Mouse (Mus musculus) limb, embryonic 13.5 days (tissue): ENCODE measurements around the gene Gm49510. TPM values are rescaled to one million over a fixed set of nuclear protein-coding genes. Genes with fewer than 3 reads are reported as not detected.
A peak's percentile ranks its signal among the peaks of the same experiment; 100 is the strongest.

Source experiments
- ATAC-seq: fragments of 200-750 bp; cut with Nextera tagmentation; 2 replicates; pipeline ENCODE4 v1.8.0; 2017; ENCODE audit warnings: low read depth, moderate number of reproducible peaks, moderate TSS enrichment; ENCODE audit not compliant: low FRiP score
- H3K27ac ChIP-seq: fragments of 300-500 bp; sonication (generic); 2 replicates; pipeline ENCODE4 v1.5.1; 2015; ENCODE audit warnings: inconsistent platforms, mild to moderate bottlenecking, moderate library complexity
- H3K27me3 ChIP-seq: fragments of 300-500 bp; sonication (generic); 2 replicates; pipeline ENCODE4 v1.6.1; 2015; ENCODE audit warnings: mild to moderate bottlenecking, inconsistent platforms
- H3K36me3 ChIP-seq: fragments of 300-500 bp; sonication (generic); 2 replicates; pipeline ENCODE4 v1.6.1; 2015; ENCODE audit warnings: inconsistent platforms, mild to moderate bottlenecking, moderate library complexity
- H3K4me1 ChIP-seq: fragments of 300-500 bp; sonication (generic); 2 replicates; pipeline ENCODE4 v1.6.1; 2015; ENCODE audit warnings: inconsistent platforms
- H3K4me2 ChIP-seq: fragments of 300-500 bp; sonication (generic); replicated peaks from 2 replicates; pipeline ENCODE4 v1.6.1; 2015; ENCODE audit warnings: inconsistent platforms, mild to moderate bottlenecking, moderate library complexity
- H3K4me3 ChIP-seq: fragments of 300-500 bp; sonication (generic); 2 replicates; pipeline ENCODE4 v1.5.1; 2015; ENCODE audit warnings: moderate library complexity, mild to moderate bottlenecking, inconsistent platforms
- H3K9ac ChIP-seq: fragments of 300-500 bp; sonication (generic); 2 replicates; pipeline ENCODE4 v1.6.1; 2015; ENCODE audit warnings: mild to moderate bottlenecking, inconsistent platforms
- H3K9me3 ChIP-seq: fragments of 300-500 bp; sonication (generic); 2 replicates; pipeline ENCODE4 v1.6.1; 2016; ENCODE audit warnings: inconsistent platforms
- WGBS: fragments of 180-500 bp; shearing (Covaris S2); methylation state at CpG from one replicate; pipeline ENCODE4 v1.1.7; 2015; 5-methylcytosine and 5-hydroxymethylcytosine counted together
- polyA plus RNA-seq: library from polyadenylated mRNA; unstranded; fragments of >200 nt; fragmentation: Nextera tagmentation; extraction: Ambion mirVana; gene quantifications from 2 replicates; pipeline ENCODE4 v1.2.1, GENCODE M21; 2015

Gm49510 gene
- polyA plus RNA-seq, 1 experiment from 2014 or later = 0.71 TPM

DNA sequence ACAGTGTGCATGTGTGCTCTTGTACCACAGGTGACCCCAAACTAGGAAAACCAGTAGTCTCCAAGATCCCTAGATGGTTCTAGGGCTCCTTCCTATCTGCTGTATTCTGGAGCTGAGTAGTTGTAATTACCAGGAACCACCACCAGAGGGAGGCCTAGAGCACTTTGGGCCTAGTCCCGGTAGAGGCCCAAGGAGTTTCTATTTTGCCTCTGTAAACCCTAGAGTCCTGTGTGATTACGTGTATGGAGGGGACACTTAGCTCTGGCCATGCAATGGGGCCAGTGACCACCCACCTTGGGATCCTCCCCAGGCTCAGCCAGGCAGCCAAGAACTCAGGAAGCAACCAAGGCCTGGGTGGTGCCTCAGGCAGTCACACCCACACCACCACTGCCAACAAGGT is 3.8 kb downstream of the Gm49510 start:
- Histone ChIP-seq H3K9ac (no peak overlapping the region; the same call in 1 of the 2 replicates), H3K4me2 (peak overlapping the region; percentile 21; the same call in 1 of the 2 replicates), H3K4me3 (no peak overlapping the region; the same call in 1 of the 2 replicates), H3K4me1 (peaks cover 32% of the 10 kb centered on the region), H3K27ac (no peak overlapping the region), H3K36me3 (peaks cover 60% of the 10 kb centered on the region), H3K9me3 (no peaks in the 10 kb centered on the region), H3K27me3 (no peaks in the 10 kb centered on the region)
- no peak for ATAC-seq
- WGBS = 7% methylated on average over 2 of the region's 2 CpGs

DNA sequence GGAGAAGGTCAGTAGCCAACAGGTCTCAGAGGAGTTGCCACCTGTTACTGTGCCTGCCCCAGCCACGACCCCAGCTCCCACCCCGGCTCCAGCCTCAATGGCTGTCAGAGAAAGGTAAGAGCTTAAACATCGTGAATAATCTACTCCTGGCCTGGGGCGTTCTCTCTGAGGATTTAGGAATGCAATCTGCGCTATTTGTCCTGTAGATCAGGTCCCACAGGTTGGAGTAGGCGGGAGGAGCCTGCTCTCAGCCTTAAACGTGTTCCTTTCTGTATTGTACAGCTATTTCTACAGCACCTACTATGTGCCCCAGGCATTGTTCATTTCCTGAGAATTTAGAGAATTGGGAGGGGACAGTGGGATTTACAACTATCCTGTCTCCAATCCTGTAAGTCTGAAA is 8.9 kb downstream of the Gm49510 start:
- Histone ChIP-seq H3K9me3 (no peaks in the 10 kb centered on the region), H3K27me3 (no peaks in the 10 kb centered on the region), H3K36me3 (peaks cover 90% of the 10 kb centered on the region), H3K4me3 (no peak overlapping the region), H3K4me1 (peaks cover 5% of the 10 kb centered on the region; the same call in 1 of the 2 replicates), H3K27ac (no peak overlapping the region), H3K4me2 (no peak overlapping the region), H3K9ac (no peak overlapping the region)
- 75% methylated on average over 7 of the region's 7 CpGs for WGBS
- ATAC-seq = no peak

DNA sequence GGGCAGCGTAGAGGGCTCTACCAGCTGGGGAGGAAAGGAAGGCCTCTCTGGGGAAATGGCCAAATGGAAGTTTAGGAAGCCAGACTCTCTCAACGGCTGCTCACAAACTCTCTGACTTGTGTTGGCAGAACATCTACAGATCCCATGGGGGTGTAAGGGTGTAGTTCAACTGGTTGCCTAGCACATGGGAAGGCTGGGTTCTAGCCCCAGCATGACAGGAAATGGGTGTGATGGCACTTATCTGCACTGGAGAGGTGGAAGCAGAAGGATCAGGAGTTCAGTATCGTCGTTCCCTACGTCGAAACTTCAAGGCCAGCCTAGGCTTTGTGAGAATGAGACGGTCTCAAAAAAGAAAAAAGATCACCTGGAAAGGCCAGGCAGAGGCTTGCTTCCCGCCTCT is 9.5 kb downstream of the Gm49510 start:
- Histone ChIP-seq H3K4me1 (peaks cover 5% of the 10 kb centered on the region; the same call in 1 of the 2 replicates), H3K4me2 (no peak overlapping the region), H3K36me3 (peaks cover 84% of the 10 kb centered on the region), H3K27me3 (no peaks in the 10 kb centered on the region), H3K9ac (peak overlapping the region; percentile 31; the same call in 1 of the 2 replicates), H3K9me3 (no peaks in the 10 kb centered on the region), H3K27ac (no peak overlapping the region), H3K4me3 (no peak overlapping the region)
- 89% methylated on average over 8 of the region's 8 CpGs for WGBS
- no peak for ATAC-seq

DNA sequence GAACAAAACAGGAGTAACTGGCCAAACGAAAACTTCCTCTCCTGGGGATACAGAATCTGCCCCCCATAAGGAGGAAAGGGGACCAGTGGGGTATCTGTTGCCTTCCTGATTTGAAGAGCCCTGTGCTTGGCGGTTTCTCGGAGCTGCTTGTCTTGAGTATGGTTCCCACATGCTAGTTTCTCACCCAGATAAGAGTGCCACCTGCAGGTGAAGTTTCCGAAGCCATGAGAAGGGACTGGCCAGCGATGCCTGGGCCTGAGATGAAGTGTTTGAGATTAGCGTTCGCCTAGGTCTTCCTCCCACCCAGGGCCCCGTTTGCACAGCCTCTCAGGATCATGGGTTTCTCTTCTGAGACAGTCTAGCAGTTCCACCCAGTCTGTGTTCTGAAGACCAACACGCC is 12.6 kb downstream of the Gm49510 start:
- H3K4me2 ChIP-seq = no peak overlapping the region
- H3K36me3 ChIP-seq = peaks cover 59% of the 10 kb centered on the region
- no peak overlapping the region for H3K4me3 ChIP-seq
- ATAC-seq = no peak
- WGBS = 37% methylated on average over 9 of the region's 9 CpGs
- H3K4me1 ChIP-seq = peaks cover 28% of the 10 kb centered on the region
- H3K27ac ChIP-seq = no peak overlapping the region
- no peaks in the 10 kb centered on the region for H3K27me3 ChIP-seq
- H3K9me3 ChIP-seq = no peaks in the 10 kb centered on the region
- H3K9ac ChIP-seq = peak overlapping the region; percentile 48; the same call in 1 of the 2 replicates

DNA sequence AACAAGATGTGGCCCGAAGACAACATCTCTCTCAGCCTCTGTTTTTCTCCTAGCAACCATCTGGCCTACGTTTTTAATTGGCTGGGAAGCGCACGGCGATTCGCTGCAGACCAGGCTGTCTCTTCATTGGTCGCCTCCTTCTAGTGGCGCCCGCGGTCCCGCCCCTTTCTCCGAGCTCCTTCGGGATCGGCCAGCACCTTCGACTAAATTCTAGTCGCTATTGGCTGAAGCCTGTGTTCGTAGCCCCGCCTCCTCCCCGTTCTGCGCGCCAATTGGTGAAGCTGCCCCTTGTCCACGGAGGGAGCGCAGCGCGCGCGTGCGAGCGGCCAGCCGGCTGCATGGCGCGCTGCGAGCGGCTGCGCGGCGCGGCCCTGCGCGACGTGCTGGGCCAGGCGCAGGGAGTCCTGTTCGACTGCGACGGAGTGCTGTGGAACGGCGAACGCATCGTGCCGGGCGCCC is 14.2 kb downstream of the Gm49510 start, which contains the start of gene Pdxp:
Pdxp (plus strand) TSS at position 288 of the 459 bp plus-strand sequence.
- no peaks in the 10 kb centered on the region for H3K9me3 ChIP-seq
- peak within 1 kb of the TSS; percentile 76 for H3K4me3 ChIP-seq
- peak within 1 kb of the TSS; percentile 92 for H3K27ac ChIP-seq
- peak; percentile 95 for ATAC-seq
- H3K27me3 ChIP-seq = no peaks in the 10 kb centered on the region
- H3K9ac ChIP-seq = peak within 1 kb of the TSS; percentile 86
- peaks cover 49% of the 10 kb centered on the region for H3K36me3 ChIP-seq
- peak within 1 kb of the TSS; percentile 96 for H3K4me2 ChIP-seq
- H3K4me1 ChIP-seq = peaks cover 28% of the 10 kb centered on the region
- WGBS = under 1% methylated on average over 51 of the region's 51 CpGs

DNA sequence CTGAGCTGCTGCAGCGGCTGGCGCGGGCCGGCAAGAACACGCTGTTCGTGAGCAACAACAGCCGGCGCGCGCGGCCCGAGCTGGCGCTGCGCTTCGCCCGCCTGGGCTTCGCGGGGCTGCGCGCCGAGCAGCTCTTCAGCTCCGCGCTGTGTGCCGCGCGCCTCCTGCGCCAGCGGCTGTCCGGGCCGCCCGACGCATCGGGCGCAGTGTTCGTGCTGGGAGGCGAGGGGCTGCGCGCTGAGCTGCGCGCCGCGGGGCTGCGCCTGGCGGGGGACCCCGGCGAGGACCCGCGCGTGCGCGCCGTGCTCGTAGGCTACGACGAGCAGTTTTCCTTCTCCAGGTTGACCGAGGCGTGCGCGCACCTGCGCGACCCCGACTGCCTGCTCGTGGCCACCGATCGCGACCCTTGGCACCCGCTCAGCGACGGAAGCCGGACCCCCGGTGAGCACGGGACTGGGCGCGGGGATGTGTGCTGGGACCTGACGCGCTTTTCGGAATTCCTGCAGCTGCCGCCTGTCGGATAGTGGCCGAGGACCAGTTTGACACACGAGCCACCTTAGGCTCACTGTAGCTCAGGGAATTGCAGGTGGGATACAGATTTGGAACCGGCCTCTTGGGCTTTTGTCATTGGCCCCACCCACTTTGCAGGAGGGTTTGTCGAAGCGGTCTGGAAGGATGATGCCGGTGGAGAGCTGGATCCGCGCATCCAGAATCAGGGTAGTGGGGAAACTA is 14.8 kb downstream of the Gm49510 start:
- Histone ChIP-seq H3K9ac (peak overlapping the region; percentile 86), H3K4me1 (peaks cover 28% of the 10 kb centered on the region), H3K27ac (peak overlapping the region; percentile 92), H3K9me3 (no peaks in the 10 kb centered on the region), H3K4me2 (peak overlapping the region; percentile 96), H3K36me3 (peaks cover 48% of the 10 kb centered on the region), H3K4me3 (peak overlapping the region; percentile 76), H3K27me3 (no peaks in the 10 kb centered on the region)
- whole genome bisulfite sequencing = under 1% methylated on average over 81 of the region's 87 CpGs
- peak; percentile 59 for ATAC-seq

DNA sequence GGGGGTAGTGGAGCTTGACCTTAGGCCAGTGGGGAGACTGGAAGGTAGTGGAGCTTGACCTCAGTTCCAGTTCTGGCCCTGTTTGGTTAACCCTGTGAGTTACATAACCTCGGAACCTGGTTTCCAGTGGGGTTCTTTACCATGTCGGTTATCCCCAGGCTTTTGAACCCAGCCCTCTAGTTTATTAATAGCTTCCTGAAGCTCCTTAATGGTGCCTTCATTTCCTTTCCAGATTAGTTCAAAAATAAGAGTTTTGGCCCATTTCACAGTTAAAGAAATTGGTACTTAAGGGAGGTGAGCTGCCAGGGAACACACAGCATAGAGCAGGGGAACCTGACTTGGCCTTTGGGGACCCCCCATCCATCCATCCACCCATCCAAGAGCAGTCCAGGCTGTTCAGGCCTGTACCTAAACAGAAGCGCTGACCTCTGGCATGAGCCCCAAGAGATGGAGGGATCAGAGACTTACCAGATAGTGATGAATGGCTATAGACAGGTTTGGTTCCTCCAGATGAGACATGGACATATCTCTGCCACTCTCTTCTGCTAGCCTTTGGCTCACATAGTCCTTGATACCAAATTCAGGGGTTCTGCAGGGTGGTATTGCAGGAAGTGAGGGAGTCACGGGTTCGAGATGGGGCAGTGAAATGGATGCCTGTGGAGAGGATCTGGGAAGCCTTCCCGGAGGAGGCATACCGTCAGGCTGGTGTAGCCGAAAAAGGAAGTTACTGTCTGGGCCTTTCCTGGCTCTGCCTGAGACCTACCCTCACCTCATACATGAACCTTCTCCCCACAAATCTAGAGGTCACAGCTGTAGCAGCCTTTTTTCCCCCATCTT is 15.6 kb downstream of the Gm49510 start:
- Histone ChIP-seq H3K27me3 (no peaks in the 10 kb centered on the region), H3K9me3 (no peaks in the 10 kb centered on the region), H3K4me2 (peak overlapping the region; percentile 96), H3K4me3 (peak overlapping the region; percentile 76), H3K4me1 (peaks cover 28% of the 10 kb centered on the region), H3K9ac (peak overlapping the region; percentile 86), H3K27ac (no peak overlapping the region), H3K36me3 (peaks cover 48% of the 10 kb centered on the region)
- WGBS = 44% methylated on average over 8 of the region's 8 CpGs
- ATAC-seq = no peak

DNA sequence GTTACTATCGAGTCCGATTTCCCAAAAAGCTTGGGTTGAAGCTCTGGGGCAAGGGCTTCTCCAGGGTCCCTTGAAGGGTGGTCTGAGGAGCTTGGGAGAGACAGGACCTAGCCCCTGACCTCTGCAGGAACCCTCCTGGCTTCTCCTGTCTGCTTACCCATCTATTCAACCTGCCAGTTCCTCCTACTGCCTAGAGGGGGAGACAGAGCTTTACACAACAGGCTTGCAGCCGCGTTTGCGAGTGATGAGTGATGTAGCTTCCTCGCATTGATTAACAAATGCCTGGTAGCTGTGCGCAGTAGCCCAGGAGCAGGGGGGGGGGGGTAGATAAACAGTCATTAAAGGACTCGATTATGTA is 16.2 kb downstream of the Gm49510 start:
- peaks cover 28% of the 10 kb centered on the region for H3K4me1 ChIP-seq
- no peaks in the 10 kb centered on the region for H3K9me3 ChIP-seq
- H3K4me3 ChIP-seq = peak overlapping the region; percentile 76
- ATAC-seq = no peak
- WGBS = 5% methylated on average over 8 of the region's 8 CpGs
- H3K4me2 ChIP-seq = peak overlapping the region; percentile 96
- peak overlapping the region; percentile 86 for H3K9ac ChIP-seq
- no peaks in the 10 kb centered on the region for H3K27me3 ChIP-seq
- peaks cover 42% of the 10 kb centered on the region for H3K36me3 ChIP-seq
- no peak overlapping the region for H3K27ac ChIP-seq

DNA sequence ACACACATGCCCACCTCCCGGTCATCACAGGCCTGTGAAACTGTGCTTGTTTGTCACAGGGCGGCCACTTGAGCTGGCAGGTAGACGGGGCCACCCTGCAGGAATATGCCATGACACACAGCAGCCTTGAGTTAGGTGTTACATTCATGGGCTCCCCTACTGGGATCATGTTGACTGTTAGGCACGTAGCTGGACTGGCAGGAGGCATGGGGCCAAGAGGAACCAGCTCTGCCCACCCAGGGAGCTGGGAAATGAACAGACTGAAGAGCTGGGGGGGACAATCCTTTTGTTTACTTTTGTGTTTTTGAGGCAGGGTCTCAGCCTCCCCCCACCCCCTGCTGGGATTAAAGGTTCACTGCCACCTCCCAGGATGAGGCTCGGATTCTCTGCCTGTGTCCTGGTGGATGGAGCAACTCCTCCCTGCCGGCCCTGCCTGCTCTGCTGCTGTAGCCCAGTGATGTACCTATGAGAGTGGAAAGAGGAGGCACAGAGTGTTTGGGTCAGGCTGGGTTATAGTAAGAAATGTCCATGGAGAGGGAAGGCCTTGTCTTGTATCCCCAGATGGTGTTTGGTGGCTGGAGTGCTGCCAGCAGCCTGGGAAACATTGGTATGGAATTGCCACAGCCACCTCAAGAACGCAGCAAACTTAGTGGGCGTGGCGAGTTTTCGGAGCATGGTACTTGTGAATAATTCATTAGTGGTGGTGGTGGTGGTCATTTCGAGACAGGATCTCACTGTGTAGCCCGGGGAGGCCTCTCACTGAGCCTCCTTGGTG is 16.8 kb downstream of the Gm49510 start:
- no peak for ATAC-seq
- Histone ChIP-seq H3K4me1 (peaks cover 28% of the 10 kb centered on the region), H3K27ac (no peak overlapping the region)

DNA sequence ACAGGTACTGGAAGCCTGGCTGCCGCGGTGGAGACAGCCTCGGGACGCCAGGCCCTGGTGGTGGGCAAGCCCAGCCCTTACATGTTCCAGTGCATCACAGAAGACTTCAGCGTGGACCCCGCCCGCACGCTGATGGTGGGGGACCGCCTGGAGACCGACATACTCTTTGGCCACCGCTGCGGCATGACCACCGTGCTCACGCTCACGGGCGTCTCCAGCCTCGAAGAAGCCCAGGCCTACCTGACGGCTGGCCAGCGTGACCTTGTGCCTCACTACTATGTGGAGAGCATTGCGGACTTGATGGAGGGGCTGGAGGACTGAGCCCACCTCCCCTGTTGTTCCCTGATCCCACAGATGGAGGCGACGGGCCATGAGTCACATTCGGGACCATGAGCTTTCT is 18.7 kb downstream of the Gm49510 start:
- H3K27ac ChIP-seq = no peak overlapping the region
- no peaks in the 10 kb centered on the region for H3K27me3 ChIP-seq
- WGBS = 87% methylated on average over 23 of the region's 23 CpGs
- no peaks in the 10 kb centered on the region for H3K9me3 ChIP-seq
- H3K4me1 ChIP-seq = peaks cover 28% of the 10 kb centered on the region
- no peak for ATAC-seq
- H3K36me3 ChIP-seq = peaks cover 24% of the 10 kb centered on the region
- no peak overlapping the region for H3K9ac ChIP-seq
- H3K4me3 ChIP-seq = no peak overlapping the region
- H3K4me2 ChIP-seq = no peak overlapping the region

More for the DNA sequence above, 16.8 kb downstream of the Gm49510 start:
- no peaks in the 10 kb centered on the region for H3K27me3 ChIP-seq
- H3K36me3 ChIP-seq = peaks cover 36% of the 10 kb centered on the region
- H3K9me3 ChIP-seq = no peaks in the 10 kb centered on the region
- 55% methylated on average over 12 of the region's 12 CpGs for whole genome bisulfite sequencing
- peak overlapping the region; percentile 64 for H3K9ac ChIP-seq
- H3K4me2 ChIP-seq = peak overlapping the region; percentile 96
- H3K4me3 ChIP-seq = peak overlapping the region; percentile 76

DNA sequence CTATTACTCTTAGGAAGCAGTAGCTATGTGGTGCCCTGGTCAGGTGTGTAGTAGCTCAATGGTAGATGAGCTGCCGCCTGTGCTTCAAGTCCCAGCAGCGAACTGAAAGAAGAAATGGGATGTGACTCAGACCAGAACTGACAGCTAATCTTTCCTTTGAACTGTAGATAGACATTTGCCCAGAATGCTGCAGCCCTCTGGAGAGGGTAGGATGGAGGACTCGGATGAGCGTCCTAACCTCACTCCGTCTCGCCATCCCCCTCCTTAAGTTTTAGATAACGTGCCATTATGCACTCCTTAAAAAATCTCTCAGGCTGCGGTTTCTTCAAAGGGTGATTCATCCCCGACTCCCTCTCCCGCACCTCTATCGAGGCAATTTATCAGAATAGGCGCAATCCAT is 20.4 kb downstream of the Gm49510 start:
- Histone ChIP-seq H3K27ac (no peak overlapping the region), H3K4me2 (no peak overlapping the region), H3K4me3 (no peak overlapping the region), H3K36me3 (peaks cover 24% of the 10 kb centered on the region), H3K9ac (no peak overlapping the region), H3K27me3 (no peaks in the 10 kb centered on the region), H3K4me1 (peaks cover 31% of the 10 kb centered on the region), H3K9me3 (no peaks in the 10 kb centered on the region)
- 75% methylated on average over 12 of the region's 12 CpGs for WGBS
- no peak for ATAC-seq
